Mouse (Mus musculus): ENCODE measurements at regions not wholly inside any gene's neighbourhood (a gene's known extent, or its start where the extent isn't known, plus 50 kb on each side); places are given as distances from the start of the nearest gene placed in this dataset.

GRCm38 (mm10) chr10:120666202-120666860 is 190.1 kb upstream of the Hmga2 start:
- no peak for DNase-seq

- DNase-seq, result no peak
These were observed 189.4 kb upstream of the Hmga2 start for GRCm38 (mm10) chr10:120665670-120666069.

- DNase-seq, result no peak
These were observed 188.2 kb upstream of the Hmga2 start for GRCm38 (mm10) chr10:120664419-120664818.

GRCm38 (mm10) chr10:120663396-120663795 is 187.1 kb upstream of the Hmga2 start:
- no peak for DNase-seq

- DNase-seq, result no peak
These were observed 184.2 kb upstream of the Hmga2 start for GRCm38 (mm10) chr10:120660503-120660902.

GRCm38 (mm10) chr10:120655238-120655931 is 179.1 kb upstream of the Hmga2 start:
- DNase-seq, result peak; percentile 28

GRCm38 (mm10) chr10:120652525-120653215 is 176.4 kb upstream of the Hmga2 start:
- no peak for DNase-seq

GRCm38 (mm10) chr10:120651845-120652244 is 175.6 kb upstream of the Hmga2 start:
- no peak for DNase-seq

- DNase-seq, result no peak
These were observed 174.1 kb upstream of the Hmga2 start for GRCm38 (mm10) chr10:120650336-120650735.

- no peak for DNase-seq
These were observed 172.5 kb upstream of the Hmga2 start for GRCm38 (mm10) chr10:120648741-120649140.

- no peak for DNase-seq
These were observed 171.8 kb upstream of the Hmga2 start for GRCm38 (mm10) chr10:120648031-120648430.

- no peak for DNase-seq
These were observed 171.1 kb upstream of the Hmga2 start for GRCm38 (mm10) chr10:120647323-120647722.

GRCm38 (mm10) chr10:120646862-120647311 is 170.6 kb upstream of the Hmga2 start:
- DNase-seq, result peak; percentile 48

- no peak for DNase-seq
These were observed 164.6 kb upstream of the Hmga2 start for GRCm38 (mm10) chr10:120640847-120641246.

- no peak for DNase-seq
These were observed 162.0 kb upstream of the Hmga2 start for GRCm38 (mm10) chr10:120638316-120638715.

GRCm38 (mm10) chr10:120635818-120636543 is 159.7 kb upstream of the Hmga2 start:
- peak; percentile 69 for DNase-seq

- DNase-seq, result no peak
These were observed 158.9 kb upstream of the Hmga2 start for GRCm38 (mm10) chr10:120635194-120635593.

- no peak for DNase-seq
These were observed 155.8 kb upstream of the Hmga2 start for GRCm38 (mm10) chr10:120632071-120632470.

GRCm38 (mm10) chr10:120628066-120628465 is 151.8 kb upstream of the Hmga2 start:
- no peak for DNase-seq

GRCm38 (mm10) chr10:120625474-120625873 is 149.2 kb upstream of the Hmga2 start:
- DNase-seq, result no peak

GRCm38 (mm10) chr10:120624203-120624942 is 148.1 kb upstream of the Hmga2 start:
- no peak for DNase-seq
